Mouse (Mus musculus): ENCODE results near the gene Ampd3.

The Ampd3 gene

DNA sequence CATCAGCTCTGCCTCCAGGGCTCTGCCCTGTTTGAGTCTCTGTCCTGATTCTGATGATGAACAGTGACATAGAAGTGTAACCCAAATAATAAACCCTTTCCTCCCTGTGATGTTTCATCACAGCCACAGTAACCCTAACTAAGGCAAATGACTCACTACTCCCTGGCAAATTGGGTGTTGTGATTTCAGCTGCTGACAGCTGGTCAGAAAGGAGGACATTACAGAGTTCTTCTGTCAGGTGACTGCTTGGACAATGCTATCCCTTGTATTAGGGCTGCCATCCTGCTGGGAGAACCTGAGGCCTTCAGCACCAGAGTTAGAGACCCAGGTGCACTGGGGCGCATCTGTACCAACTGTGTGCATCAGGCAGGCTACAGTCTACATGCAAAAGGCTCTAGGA, 14.7 kb upstream of the Ampd3 start:
- Histone ChIP-seq H3K4me3 (replicated peaks; ENCODE audit: low read length) (no peak overlapping the region), H3K27me3 (ENCODE audit: insufficient read depth, low read length) (peaks cover 4% of the 10 kb centered on the region; the same call in 1 of the 2 replicates), H3K9me3 (ENCODE audit: low read length) (no peaks in the 10 kb centered on the region), H3K4me1 (replicated peaks; ENCODE audit: low read depth, low read length) (peaks cover 31% of the 10 kb centered on the region), H3K36me3 (ENCODE audit: insufficient read depth, low read length) (no peaks in the 10 kb centered on the region)
- TF ChIP-seq CTCF (conservative IDR thresholded peaks at IDR 0.05; ENCODE audit: low read length): no peak
- no peak for TF ChIP-seq POU5F1 (IDR thresholded peaks at IDR 0.05; ENCODE audit: borderline replicate concordance, low read length)
- TF ChIP-seq NANOG (IDR thresholded peaks at IDR 0.05; ENCODE audit: borderline replicate concordance, low read length): no peak

DNA sequence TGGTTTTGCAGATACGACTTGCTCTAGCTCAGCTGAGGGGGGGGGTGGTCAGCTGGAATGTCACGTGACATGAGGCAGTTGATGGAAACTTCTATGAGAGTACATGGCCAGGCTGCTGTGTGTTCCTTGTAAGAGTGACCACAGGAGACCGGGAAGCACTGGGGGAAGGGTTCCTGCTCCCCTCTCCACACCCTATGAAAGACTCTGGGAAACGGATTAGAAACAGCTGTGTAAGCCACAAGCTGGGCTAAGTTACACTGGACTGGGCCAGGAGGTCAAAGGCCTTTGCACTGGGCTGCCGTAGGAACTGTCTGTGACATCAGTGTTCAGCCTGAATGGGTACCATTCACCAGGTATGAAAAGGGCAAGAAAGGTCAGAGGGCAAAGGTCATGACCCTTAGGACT, 14.1 kb upstream of the Ampd3 start:
- TF ChIP-seq CTCF (conservative IDR thresholded peaks at IDR 0.05; ENCODE audit: low read length) (no peak), POU5F1 (IDR thresholded peaks at IDR 0.05; ENCODE audit: borderline replicate concordance, low read length) (no peak), NANOG (IDR thresholded peaks at IDR 0.05; ENCODE audit: borderline replicate concordance, low read length) (no peak)
- H3K36me3 ChIP-seq (ENCODE audit: insufficient read depth, low read length): no peaks in the 10 kb centered on the region

DNA sequence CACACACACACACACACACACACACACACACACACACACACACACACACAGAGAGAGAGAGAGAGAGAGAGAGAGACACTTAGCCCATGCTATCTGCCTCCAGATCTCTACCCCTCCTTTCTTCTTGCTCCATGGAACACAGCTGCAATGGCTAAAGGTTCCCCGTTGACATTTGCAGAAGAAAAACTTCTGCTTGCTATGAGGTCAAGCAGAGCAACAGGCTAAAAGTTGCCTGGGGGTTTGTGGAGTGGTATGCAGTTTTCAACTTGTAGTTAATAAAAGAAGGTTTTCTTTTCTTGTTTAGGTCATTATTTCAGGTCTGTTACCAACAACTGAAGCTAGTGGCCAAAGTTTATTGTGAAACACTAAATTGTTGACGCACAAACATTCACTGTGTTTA, 11.6 kb upstream of the Ampd3 start:
- Histone ChIP-seq H3K27me3 (ENCODE audit: insufficient read depth, low read length) (peaks cover 5% of the 10 kb centered on the region; the same call in 1 of the 2 replicates), H3K4me3 (replicated peaks; ENCODE audit: low read length) (no peak overlapping the region), H3K36me3 (ENCODE audit: insufficient read depth, low read length) (no peaks in the 10 kb centered on the region), H3K9me3 (ENCODE audit: low read length) (no peaks in the 10 kb centered on the region), H3K4me1 (replicated peaks; ENCODE audit: low read depth, low read length) (peaks cover 20% of the 10 kb centered on the region)
- TF ChIP-seq NANOG (IDR thresholded peaks at IDR 0.05; ENCODE audit: borderline replicate concordance, low read length): no peak
- no peak for TF ChIP-seq POU5F1 (IDR thresholded peaks at IDR 0.05; ENCODE audit: borderline replicate concordance, low read length)
- TF ChIP-seq CTCF (conservative IDR thresholded peaks at IDR 0.05; ENCODE audit: low read length): no peak

More for the DNA sequence above, 14.1 kb upstream of the Ampd3 start:
- peaks cover 27% of the 10 kb centered on the region for H3K4me1 ChIP-seq (replicated peaks; ENCODE audit: low read depth, low read length)
- H3K9me3 ChIP-seq (ENCODE audit: low read length): no peaks in the 10 kb centered on the region
- no peak overlapping the region for H3K4me3 ChIP-seq (replicated peaks; ENCODE audit: low read length)
- peaks cover 4% of the 10 kb centered on the region; the same call in 1 of the 2 replicates for H3K27me3 ChIP-seq (ENCODE audit: insufficient read depth, low read length)

DNA sequence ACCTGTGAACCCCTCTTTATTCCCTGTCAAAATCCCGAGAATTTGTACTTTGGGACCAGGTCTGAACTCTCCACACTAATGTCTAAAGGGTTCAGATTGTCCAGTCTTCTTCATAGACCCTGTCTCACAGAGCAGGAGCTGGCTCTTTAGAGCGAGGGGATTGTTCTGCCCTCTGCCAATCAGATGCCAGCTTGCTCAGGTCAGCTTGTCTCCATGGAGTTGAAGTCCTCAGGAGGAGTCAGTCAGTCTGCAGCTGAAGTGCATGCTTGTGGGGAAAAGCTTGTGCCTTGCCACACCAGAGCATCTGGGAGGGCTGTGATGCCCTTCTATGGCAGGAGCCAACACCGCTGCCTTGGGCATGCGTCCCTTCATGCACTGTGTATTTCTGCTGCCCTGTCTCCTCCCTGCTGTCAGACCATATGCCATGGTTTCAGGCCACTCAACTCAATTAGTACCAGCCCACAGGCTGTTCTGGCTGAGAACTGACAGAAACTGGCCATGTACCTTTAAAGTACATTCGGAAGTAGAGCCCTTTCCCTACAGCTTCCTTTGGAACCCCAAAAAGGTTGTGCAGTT, 5.3 kb upstream of the Ampd3 start:
- no peaks in the 10 kb centered on the region for H3K36me3 ChIP-seq (ENCODE audit: insufficient read depth, low read length)
- peaks cover 17% of the 10 kb centered on the region for H3K27me3 ChIP-seq (ENCODE audit: insufficient read depth, low read length)
- peaks cover 10% of the 10 kb centered on the region for H3K4me1 ChIP-seq (replicated peaks; ENCODE audit: low read depth, low read length)
- no peak for TF ChIP-seq CTCF (conservative IDR thresholded peaks at IDR 0.05; ENCODE audit: low read length)
- TF ChIP-seq POU5F1 (IDR thresholded peaks at IDR 0.05; ENCODE audit: borderline replicate concordance, low read length): no peak
- TF ChIP-seq NANOG (IDR thresholded peaks at IDR 0.05; ENCODE audit: borderline replicate concordance, low read length): no peak
- H3K4me3 ChIP-seq (replicated peaks; ENCODE audit: low read length): no peak overlapping the region
- H3K9me3 ChIP-seq (ENCODE audit: low read length): no peaks in the 10 kb centered on the region

DNA sequence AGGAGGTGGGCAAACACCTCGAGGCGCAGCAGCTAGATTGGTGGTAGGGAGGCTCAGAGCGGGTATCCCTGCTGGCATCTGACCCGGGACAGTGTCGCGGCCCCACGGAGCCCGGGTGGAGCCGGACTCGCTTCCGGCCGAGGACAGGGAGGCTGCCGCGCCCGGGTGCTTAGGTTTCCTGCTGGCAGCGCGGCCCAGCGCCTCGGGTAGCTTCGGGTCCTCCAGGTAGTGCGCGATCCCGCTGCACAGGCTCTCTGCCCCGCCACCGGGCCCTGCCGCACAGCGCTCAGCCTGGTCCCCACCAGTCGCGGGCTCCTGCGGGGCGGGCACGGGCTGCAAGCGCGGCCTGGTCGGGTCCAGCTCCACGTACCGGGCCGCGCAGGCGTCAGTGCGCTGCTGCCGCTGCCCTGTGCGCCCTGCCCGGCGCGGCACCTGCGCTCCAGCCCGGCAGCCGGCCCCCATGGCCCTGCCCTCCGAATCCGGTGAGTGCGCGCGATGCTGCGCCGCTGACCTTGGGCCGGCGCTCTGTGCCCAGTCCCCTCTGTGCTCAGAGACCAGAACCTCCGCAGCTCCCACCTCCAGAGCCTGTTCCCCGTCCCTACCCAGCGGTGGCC, 552 bp downstream of the Ampd3 start:
- Histone ChIP-seq H3K36me3 (ENCODE audit: insufficient read depth, low read length) (no peaks in the 10 kb centered on the region), H3K27me3 (ENCODE audit: insufficient read depth, low read length) (peaks cover 17% of the 10 kb centered on the region)
- no peak for TF ChIP-seq CTCF (conservative IDR thresholded peaks at IDR 0.05; ENCODE audit: low read length)
- TF ChIP-seq POU5F1 (IDR thresholded peaks at IDR 0.05; ENCODE audit: borderline replicate concordance, low read length): no peak
- TF ChIP-seq NANOG (IDR thresholded peaks at IDR 0.05; ENCODE audit: borderline replicate concordance, low read length): no peak

DNA sequence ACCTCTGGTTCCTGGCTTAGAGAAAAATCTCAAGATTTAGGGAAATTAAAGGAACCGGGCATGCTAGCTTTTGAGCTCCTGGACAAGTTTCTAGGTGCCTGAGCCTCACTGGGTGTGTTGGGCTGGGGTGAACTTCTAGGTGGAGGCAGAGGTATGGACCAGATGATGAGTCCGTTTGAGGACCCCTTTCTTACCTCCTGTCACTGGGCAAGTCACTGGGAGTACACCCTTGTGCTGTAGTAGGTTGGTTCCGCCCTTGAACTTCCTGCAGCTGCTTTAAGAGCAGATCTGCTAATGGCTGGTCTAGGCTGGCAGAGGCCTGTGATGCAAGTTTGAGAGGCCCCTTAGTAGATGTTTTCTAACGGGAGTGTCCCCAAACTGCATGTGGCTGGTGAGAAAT, 1.1 kb downstream of the Ampd3 start:
- Histone ChIP-seq H3K27me3 (ENCODE audit: insufficient read depth, low read length) (peaks cover 17% of the 10 kb centered on the region), H3K9me3 (ENCODE audit: low read length) (no peaks in the 10 kb centered on the region), H3K4me1 (replicated peaks; ENCODE audit: low read depth, low read length) (peaks cover 34% of the 10 kb centered on the region), H3K4me3 (replicated peaks; ENCODE audit: low read length) (peak overlapping the region; percentile 86), H3K36me3 (ENCODE audit: insufficient read depth, low read length) (no peaks in the 10 kb centered on the region)
- no peak for TF ChIP-seq NANOG (IDR thresholded peaks at IDR 0.05; ENCODE audit: borderline replicate concordance, low read length)
- TF ChIP-seq POU5F1 (IDR thresholded peaks at IDR 0.05; ENCODE audit: borderline replicate concordance, low read length): no peak
- TF ChIP-seq CTCF (conservative IDR thresholded peaks at IDR 0.05; ENCODE audit: low read length): no peak

More for the DNA sequence above, 552 bp downstream of the Ampd3 start:
- H3K4me1 ChIP-seq (replicated peaks; ENCODE audit: low read depth, low read length): peaks cover 28% of the 10 kb centered on the region
- H3K9me3 ChIP-seq (ENCODE audit: low read length): no peaks in the 10 kb centered on the region
- peak overlapping the region; percentile 86 for H3K4me3 ChIP-seq (replicated peaks; ENCODE audit: low read length)

DNA sequence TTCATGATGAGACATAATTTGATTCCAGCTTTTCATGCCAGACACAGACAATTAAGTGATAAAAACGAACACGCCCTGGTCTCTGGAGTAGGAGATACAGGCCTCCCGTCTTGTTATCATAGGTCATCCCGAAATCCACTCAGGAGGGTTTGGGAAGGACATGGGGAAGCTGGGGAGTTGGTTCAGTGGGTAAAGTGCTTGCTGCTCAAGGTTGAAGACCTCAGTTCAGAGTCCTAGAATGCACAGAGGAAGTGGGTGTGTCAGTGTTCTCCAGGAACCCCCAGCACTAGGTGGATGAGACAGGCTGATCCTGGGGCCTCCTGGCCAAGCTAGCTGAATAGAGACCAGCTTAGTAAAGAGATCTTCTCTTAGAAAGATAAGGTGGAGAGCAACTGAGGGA, 2.9 kb downstream of the Ampd3 start:
- Histone ChIP-seq H3K9me3 (ENCODE audit: low read length) (no peaks in the 10 kb centered on the region), H3K36me3 (ENCODE audit: insufficient read depth, low read length) (no peaks in the 10 kb centered on the region), H3K4me3 (replicated peaks; ENCODE audit: low read length) (no peak overlapping the region), H3K4me1 (replicated peaks; ENCODE audit: low read depth, low read length) (peaks cover 36% of the 10 kb centered on the region), H3K27me3 (ENCODE audit: insufficient read depth, low read length) (peaks cover 17% of the 10 kb centered on the region)
- no peak for TF ChIP-seq NANOG (IDR thresholded peaks at IDR 0.05; ENCODE audit: borderline replicate concordance, low read length)
- TF ChIP-seq POU5F1 (IDR thresholded peaks at IDR 0.05; ENCODE audit: borderline replicate concordance, low read length): no peak
- TF ChIP-seq CTCF (conservative IDR thresholded peaks at IDR 0.05; ENCODE audit: low read length): no peak

DNA sequence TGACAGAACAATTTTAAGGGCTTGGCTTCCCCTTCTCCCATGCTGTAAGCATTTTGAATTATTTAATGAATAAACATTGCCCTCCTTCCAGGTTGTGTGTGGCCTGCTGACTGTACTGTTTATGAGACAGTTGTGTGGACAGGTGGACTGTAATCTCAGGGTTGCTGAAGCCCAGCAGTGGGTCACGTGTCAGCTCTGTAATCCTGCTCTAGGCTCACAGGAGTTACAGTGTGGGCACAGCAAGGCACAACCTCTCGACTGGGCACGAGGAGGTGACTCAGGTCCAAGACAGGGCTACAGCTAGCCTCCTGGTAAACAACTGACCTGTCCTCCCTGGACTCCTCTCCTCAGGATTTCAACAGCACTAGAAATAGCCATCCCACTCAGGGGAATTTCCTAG, 4.3 kb downstream of the Ampd3 start:
- H3K9me3 ChIP-seq (ENCODE audit: low read length): no peaks in the 10 kb centered on the region
- H3K4me1 ChIP-seq (replicated peaks; ENCODE audit: low read depth, low read length): peaks cover 46% of the 10 kb centered on the region
- no peak overlapping the region for H3K4me3 ChIP-seq (replicated peaks; ENCODE audit: low read length)
- TF ChIP-seq POU5F1 (IDR thresholded peaks at IDR 0.05; ENCODE audit: borderline replicate concordance, low read length): no peak
- TF ChIP-seq NANOG (IDR thresholded peaks at IDR 0.05; ENCODE audit: borderline replicate concordance, low read length): no peak
- no peak for TF ChIP-seq CTCF (conservative IDR thresholded peaks at IDR 0.05; ENCODE audit: low read length)
- no peaks in the 10 kb centered on the region for H3K36me3 ChIP-seq (ENCODE audit: insufficient read depth, low read length)
- H3K27me3 ChIP-seq (ENCODE audit: insufficient read depth, low read length): peaks cover 17% of the 10 kb centered on the region
